Mouse (Mus musculus) intestine, embryonic 14.5 days (tissue): ENCODE measurements at regions not wholly inside any gene's neighbourhood (a gene's known extent, or its start where the extent isn't known, plus 50 kb on each side); places are given as distances from the start of the nearest gene placed in this dataset.

Experiments used
- ATAC-seq: fragments of 200-750 bp; cut with Nextera tagmentation; replicated peaks from 2 replicates; pipeline ENCODE4 v1.8.0; 2017; ENCODE audit warnings: low read depth, moderate number of reproducible peaks, moderate TSS enrichment, moderate library complexity; ENCODE audit not compliant: low FRiP score, low TSS enrichment
- DNase-seq: peaks from one replicate; pipeline ENCODE4 v3.0.0-alpha.2; 2018; ENCODE audit warnings: low spot score
- H3K27ac ChIP-seq: fragments of 300-500 bp; sonication (generic); 2 replicates; pipeline ENCODE4 v1.5.1; 2014; ENCODE audit warnings: low read depth, mild to moderate bottlenecking, control low read depth
- H3K27me3 ChIP-seq: fragments of 300-500 bp; sonication (generic); replicated peaks from 2 replicates; pipeline ENCODE4 v1.6.1; 2014; ENCODE audit warnings: low read length, control low read depth; ENCODE audit not compliant: control insufficient read depth, insufficient read depth
- H3K36me3 ChIP-seq: fragments of 300-500 bp; sonication (generic); 2 replicates; pipeline ENCODE4 v1.6.1; 2014; ENCODE audit warnings: low read length, control low read depth; ENCODE audit not compliant: control insufficient read depth, insufficient read depth
- H3K4me1 ChIP-seq: fragments of 300-500 bp; sonication (generic); replicated peaks from 2 replicates; pipeline ENCODE4 v1.6.1; 2014; ENCODE audit warnings: low read length, control low read depth, mixed read lengths; ENCODE audit not compliant: control insufficient read depth, insufficient read depth
- H3K4me2 ChIP-seq: fragments of 300-500 bp; sonication (generic); 2 replicates; pipeline ENCODE4 v1.6.1; 2014; ENCODE audit warnings: low read length
- H3K4me3 ChIP-seq: fragments of 300-500 bp; sonication (generic); 2 replicates; pipeline ENCODE4 v1.5.1; 2014; ENCODE audit warnings: low read depth, low read length, control low read depth, mixed read lengths
- H3K9ac ChIP-seq: fragments of 300-500 bp; sonication (generic); 2 replicates; pipeline ENCODE4 v1.6.1; 2014; ENCODE audit warnings: mild to moderate bottlenecking, low read length
- H3K9me3 ChIP-seq: fragments of 300-500 bp; sonication (generic); 2 replicates; pipeline ENCODE4 v1.6.1; 2016; ENCODE audit warnings: low read length, control low read depth; ENCODE audit not compliant: control insufficient read depth
- WGBS: fragments of 180-500 bp; shearing (Covaris S2); extraction: QIAGEN DNeasy Blood & Tissue Kit; methylation state at CpG from one replicate; pipeline ENCODE4 v1.1.7; 2014; 5-methylcytosine and 5-hydroxymethylcytosine counted together

DNA sequence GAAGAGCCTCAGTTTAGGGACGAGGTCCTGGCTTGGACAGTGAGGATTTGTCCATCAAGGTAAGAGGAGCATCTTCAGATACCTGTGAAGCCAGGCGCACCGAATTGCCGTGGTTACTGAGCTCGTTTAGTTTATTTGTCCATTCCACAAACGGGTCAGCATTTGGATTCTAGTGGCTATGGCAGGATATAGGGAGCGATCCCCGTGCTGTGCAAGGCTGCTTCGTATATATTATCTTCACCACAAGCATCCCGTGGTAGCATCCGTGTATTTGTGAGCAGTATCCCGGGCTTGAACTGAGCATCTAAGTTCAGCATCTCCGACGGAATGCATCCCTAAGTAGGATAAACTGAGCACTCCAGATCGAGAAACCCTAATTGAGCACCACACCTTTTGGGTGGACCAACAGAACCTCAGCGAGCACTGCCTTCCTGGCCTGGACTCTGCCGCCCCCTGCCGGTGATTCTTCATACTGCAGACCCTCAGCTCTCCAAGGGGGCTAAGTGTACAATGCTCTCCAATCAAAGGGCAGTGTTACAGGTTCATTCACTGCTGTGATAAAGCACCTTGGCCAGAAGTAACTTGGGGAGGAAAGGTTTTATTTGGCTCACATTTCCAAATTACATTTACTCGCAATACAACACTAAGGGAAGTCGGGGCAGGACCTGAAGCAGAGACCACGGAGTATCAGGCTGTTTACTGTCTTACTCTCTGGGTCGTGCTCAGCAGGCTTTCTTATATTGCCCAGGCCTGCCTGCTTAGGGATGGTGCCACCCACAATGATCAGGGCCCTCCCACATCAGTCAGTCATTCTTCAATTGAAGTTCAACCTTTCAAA, 68.6 kb downstream of the Gm11983 start:
- DNase-seq (peak; percentile 93), ATAC-seq (peak; percentile 48; the same call in 1 of the 2 replicates)

DNA sequence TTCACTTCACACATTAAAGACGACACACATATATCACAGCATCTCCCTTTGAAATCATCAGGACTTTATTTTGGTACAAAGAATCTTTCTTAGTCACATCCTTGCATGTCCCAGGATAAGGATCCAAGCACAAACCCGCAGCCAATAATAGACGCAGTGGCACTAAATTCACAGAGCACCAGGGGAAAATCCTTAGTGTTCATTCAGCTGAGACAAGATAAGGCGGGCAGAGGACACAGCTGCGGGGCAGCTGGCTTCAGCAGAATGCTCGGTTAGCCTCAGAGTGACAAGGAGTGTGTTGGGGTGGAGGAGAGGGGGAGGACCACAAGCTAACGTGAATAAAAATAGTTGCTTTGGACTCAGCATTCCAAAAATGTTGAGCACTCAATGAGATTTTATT, 70.7 kb downstream of the Gm11983 start:
- H3K4me3 ChIP-seq = no peak overlapping the region
- no peaks in the 10 kb centered on the region for H3K9me3 ChIP-seq
- H3K9ac ChIP-seq = no peak overlapping the region
- no peak overlapping the region for H3K27ac ChIP-seq
- WGBS = 65% methylated on average over 7 of the region's 7 CpGs
- DNase-seq = no peak
- no peak overlapping the region for H3K4me2 ChIP-seq
- no peaks in the 10 kb centered on the region for H3K27me3 ChIP-seq
- no peaks in the 10 kb centered on the region for H3K36me3 ChIP-seq
- no peak for ATAC-seq
- no peaks in the 10 kb centered on the region for H3K4me1 ChIP-seq

More for the DNA sequence above, 68.6 kb downstream of the Gm11983 start:
- Histone ChIP-seq H3K27me3 (no peaks in the 10 kb centered on the region), H3K4me2 (no peak overlapping the region), H3K9me3 (no peaks in the 10 kb centered on the region), H3K36me3 (no peaks in the 10 kb centered on the region), H3K9ac (no peak overlapping the region), H3K27ac (no peak overlapping the region), H3K4me3 (no peak overlapping the region), H3K4me1 (no peaks in the 10 kb centered on the region)
- 50% methylated on average over 22 of the region's 22 CpGs for WGBS

DNA sequence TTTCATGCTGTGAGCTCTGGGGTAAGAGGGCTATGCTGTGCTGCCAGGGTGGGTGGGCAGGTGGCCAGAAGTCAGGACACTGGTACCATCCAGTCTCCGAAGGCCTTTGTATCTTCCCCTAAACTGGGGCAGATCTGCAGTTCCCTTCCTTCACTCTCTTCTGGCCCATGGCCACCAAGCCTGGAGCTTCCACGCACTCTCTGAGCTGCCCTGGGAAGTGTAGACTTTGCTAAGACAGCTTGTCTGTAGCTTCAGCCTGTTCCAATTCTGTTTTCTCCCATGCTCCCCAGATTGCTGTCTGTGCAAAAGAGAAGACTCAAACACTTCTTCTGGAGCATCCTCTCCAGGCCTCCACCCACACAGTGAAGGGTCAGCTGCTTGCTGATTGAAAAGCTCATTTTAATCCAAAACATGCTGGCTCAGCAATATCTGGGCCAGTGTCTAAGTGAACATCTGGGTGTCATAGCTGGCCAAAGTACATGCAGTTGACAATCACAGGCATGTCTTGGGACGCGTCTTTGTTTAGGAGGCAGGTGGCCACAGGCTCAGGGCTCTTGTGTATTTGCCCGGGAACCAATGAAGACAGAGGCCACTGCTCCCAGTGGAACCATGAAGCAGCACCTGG, 72.0 kb downstream of the Gm11983 start:
- no peak for DNase-seq
- no peaks in the 10 kb centered on the region for H3K36me3 ChIP-seq
- no peak overlapping the region for H3K9ac ChIP-seq
- no peaks in the 10 kb centered on the region for H3K27me3 ChIP-seq
- 94% methylated on average over 5 of the region's 5 CpGs for WGBS
- H3K27ac ChIP-seq = no peak overlapping the region
- H3K4me3 ChIP-seq = no peak overlapping the region
- H3K4me1 ChIP-seq = no peaks in the 10 kb centered on the region
- no peak overlapping the region for H3K4me2 ChIP-seq
- ATAC-seq = no peak
- no peaks in the 10 kb centered on the region for H3K9me3 ChIP-seq

- Histone ChIP-seq H3K27ac (no peak overlapping the region), H3K9me3 (no peaks in the 10 kb centered on the region), H3K4me1 (no peaks in the 10 kb centered on the region), H3K4me2 (no peak overlapping the region), H3K9ac (no peak overlapping the region), H3K4me3 (no peak overlapping the region), H3K36me3 (no peaks in the 10 kb centered on the region), H3K27me3 (no peaks in the 10 kb centered on the region)
- no peak for DNase-seq
- ATAC-seq = no peak
- 83% methylated on average over 3 of the region's 3 CpGs for WGBS
Observed at GRCm38 (mm10) chr11:6764186-6764585, 73.3 kb downstream of the Gm11983 start.

DNA sequence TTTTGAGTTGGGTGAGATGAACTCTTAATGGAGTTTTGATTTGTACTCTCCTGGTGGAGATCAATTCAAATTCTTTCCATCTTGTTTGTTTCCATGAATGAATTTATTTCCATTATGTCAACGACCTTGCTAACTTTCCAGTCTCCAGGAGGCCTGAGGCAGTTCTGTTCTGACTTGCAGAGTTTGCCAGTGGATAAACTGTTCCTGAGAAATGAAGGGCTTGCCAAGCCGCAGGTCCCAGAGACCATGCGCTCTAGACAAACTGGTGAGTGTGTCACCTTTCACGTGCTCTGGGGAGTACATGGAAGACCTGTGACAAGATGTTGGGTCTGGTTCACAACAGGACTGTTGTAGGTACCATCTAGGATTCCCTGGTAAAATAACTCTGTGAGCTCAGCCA, 74.5 kb downstream of the Gm11983 start:
- no peak for ATAC-seq
- DNase-seq = no peak
- H3K9me3 ChIP-seq = no peaks in the 10 kb centered on the region
- H3K4me1 ChIP-seq = no peaks in the 10 kb centered on the region
- H3K4me2 ChIP-seq = no peak overlapping the region
- H3K27ac ChIP-seq = no peak overlapping the region
- no peaks in the 10 kb centered on the region for H3K27me3 ChIP-seq
- no peak overlapping the region for H3K9ac ChIP-seq
- H3K36me3 ChIP-seq = no peaks in the 10 kb centered on the region
- 73% methylated on average over 4 of the region's 4 CpGs for WGBS
- H3K4me3 ChIP-seq = no peak overlapping the region

- Histone ChIP-seq H3K27ac (no peak overlapping the region), H3K4me3 (no peak overlapping the region)
- ATAC-seq = no peak
Observed at GRCm38 (mm10) chr11:6761876-6762628, 75.4 kb downstream of the Gm11983 start.

DNA sequence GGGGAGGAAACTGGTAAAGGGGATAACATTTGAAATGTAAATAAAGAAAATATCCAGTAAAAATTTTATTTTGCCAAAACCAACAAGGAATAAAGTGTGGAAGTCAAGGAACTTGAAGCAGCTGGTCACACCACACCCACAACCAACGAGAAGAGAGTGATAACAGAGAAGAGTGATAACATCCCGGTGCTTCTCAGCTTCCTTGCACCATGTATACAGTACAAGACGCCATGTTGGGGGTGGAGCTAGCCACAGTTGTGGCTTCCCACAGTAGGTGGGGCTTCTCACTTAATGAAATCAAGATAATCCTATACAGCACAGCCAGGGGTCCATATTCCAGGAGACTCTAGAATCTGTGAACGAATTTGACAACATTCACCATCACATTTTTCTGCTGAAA, 77.9 kb downstream of the Gm11983 start:
- Histone ChIP-seq H3K4me1 (no peaks in the 10 kb centered on the region), H3K9me3 (no peaks in the 10 kb centered on the region), H3K27ac (no peak overlapping the region), H3K36me3 (no peaks in the 10 kb centered on the region), H3K4me3 (no peak overlapping the region), H3K27me3 (no peaks in the 10 kb centered on the region), H3K4me2 (no peak overlapping the region), H3K9ac (no peak overlapping the region)
- ATAC-seq = no peak
- WGBS = 85% methylated on average over 4 of the region's 4 CpGs
- no peak for DNase-seq

More at GRCm38 (mm10) chr11:6761876-6762628, 75.4 kb downstream of the Gm11983 start:
- WGBS = 80% methylated on average over 11 of the region's 11 CpGs
- no peak overlapping the region for H3K9ac ChIP-seq
- no peak overlapping the region for H3K4me2 ChIP-seq
- DNase-seq = no peak
- H3K36me3 ChIP-seq = no peaks in the 10 kb centered on the region
- H3K9me3 ChIP-seq = no peaks in the 10 kb centered on the region
- H3K4me1 ChIP-seq = no peaks in the 10 kb centered on the region
- H3K27me3 ChIP-seq = no peaks in the 10 kb centered on the region

GRCm38 (mm10) chr11:6739439-6739838, 81.1 kb downstream of the Ramp3 start:
- 91% methylated on average over 5 of the region's 5 CpGs for WGBS
- H3K27me3 ChIP-seq = no peaks in the 10 kb centered on the region
- no peaks in the 10 kb centered on the region for H3K36me3 ChIP-seq
- no peaks in the 10 kb centered on the region for H3K4me1 ChIP-seq
- no peak overlapping the region for H3K27ac ChIP-seq
- H3K9ac ChIP-seq = no peak overlapping the region
- H3K4me2 ChIP-seq = no peak overlapping the region
- H3K4me3 ChIP-seq = no peak overlapping the region
- H3K9me3 ChIP-seq = no peaks in the 10 kb centered on the region
- ATAC-seq = no peak
- no peak for DNase-seq
